Mouse (Mus musculus) midbrain, embryonic 10.5 days (tissue): ENCODE measurements at regions not wholly inside any gene's neighbourhood (a gene's known extent, or its start where the extent isn't known, plus 50 kb on each side); places are given as distances from the start of the nearest gene placed in this dataset.

ENCODE experiments used
- DNase-seq: peaks from one replicate; pipeline ENCODE4 v3.0.0-alpha.2; 2017; ENCODE audit warnings: low spot score
- H3K27ac ChIP-seq: fragments of 300-500 bp; sonication (generic); replicated peaks from 2 replicates; pipeline ENCODE4 v1.5.1; 2016; ENCODE audit warnings: mild to moderate bottlenecking
- H3K27me3 ChIP-seq: fragments of 300-500 bp; sonication (generic); 2 replicates; pipeline ENCODE4 v1.6.1; 2016; ENCODE audit warnings: low read depth, mild to moderate bottlenecking; ENCODE audit not compliant: poor library complexity, severe bottlenecking
- H3K36me3 ChIP-seq: fragments of 300-500 bp; sonication (generic); 2 replicates; pipeline ENCODE4 v1.6.1; 2016; ENCODE audit warnings: mild to moderate bottlenecking, moderate library complexity
- H3K4me1 ChIP-seq: fragments of 300-500 bp; sonication (generic); 2 replicates; pipeline ENCODE4 v1.6.1; 2016
- H3K4me3 ChIP-seq: fragments of 300-500 bp; sonication (generic); 2 replicates; pipeline ENCODE4 v1.5.1; 2016; ENCODE audit warnings: mild to moderate bottlenecking, moderate library complexity
- H3K9me3 ChIP-seq: fragments of 300-500 bp; sonication (generic); replicated peaks from 2 replicates; pipeline ENCODE4 v1.6.1; 2016; ENCODE audit warnings: mild to moderate bottlenecking
- WGBS: fragments of 180-500 bp; shearing (Covaris S2); methylation state at CpG from one replicate; pipeline ENCODE4 v1.1.7; 2016; 5-methylcytosine and 5-hydroxymethylcytosine counted together

DNA sequence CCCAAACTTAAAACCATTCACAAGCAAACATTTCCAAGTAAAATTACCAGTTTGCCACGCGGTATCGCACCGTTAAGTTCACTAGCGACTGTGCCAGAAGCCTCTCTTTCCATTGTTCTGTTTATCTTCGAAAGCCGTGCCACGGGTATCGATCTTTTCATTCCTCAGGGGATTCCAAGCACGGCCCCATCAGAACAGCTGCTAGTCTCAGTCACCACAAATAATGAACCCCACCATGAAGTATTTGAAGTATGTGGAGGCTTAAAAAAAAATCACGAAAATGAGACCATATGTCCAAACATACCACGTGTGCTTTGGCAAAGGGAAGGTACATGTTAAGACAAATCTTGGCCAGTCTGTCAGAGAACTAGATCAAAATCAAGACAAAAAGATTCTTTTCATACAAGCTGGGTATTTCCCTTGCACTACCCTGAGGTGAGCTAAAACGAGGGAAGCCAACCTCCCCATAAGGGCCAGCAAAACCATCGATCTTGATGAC is 213.3 kb downstream of the Npr3 start:
- 74% methylated on average over 14 of the region's 14 CpGs for WGBS

DNA sequence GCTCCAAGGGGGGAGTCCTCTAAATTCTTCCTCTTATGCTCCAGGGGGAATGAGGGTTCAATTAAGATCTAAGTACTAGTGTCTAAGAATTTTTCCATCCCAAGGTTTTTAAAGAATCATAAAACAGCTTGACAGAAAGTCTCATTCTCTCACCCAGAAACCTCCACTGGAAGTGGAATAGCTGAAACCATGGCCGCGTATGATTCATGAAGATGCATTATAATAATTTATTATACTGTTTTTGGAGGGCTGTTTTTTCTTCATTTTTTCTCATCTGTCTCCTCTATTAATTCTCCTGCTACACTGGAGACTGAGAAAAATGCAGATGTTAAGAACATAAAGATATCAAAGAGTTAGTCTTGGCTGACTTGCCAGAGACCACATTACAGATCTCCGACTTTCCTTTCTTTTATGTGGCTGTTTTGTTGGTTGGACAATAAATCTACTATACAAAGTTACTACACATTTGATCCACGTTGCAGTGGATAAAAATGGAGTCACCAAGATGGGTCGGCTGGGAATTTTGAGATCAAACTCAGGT is 242.2 kb downstream of the Npr3 start:
- 90% methylated on average over 5 of the region's 5 CpGs for WGBS
- Histone ChIP-seq H3K9me3 (no peaks in the 10 kb centered on the region), H3K36me3 (no peaks in the 10 kb centered on the region), H3K4me3 (no peak overlapping the region), H3K27ac (no peak overlapping the region), H3K27me3 (no peaks in the 10 kb centered on the region), H3K4me1 (no peaks in the 10 kb centered on the region)
- DNase-seq, result no peak

More for the DNA sequence above, 213.3 kb downstream of the Npr3 start:
- H3K4me1 ChIP-seq, result peaks cover 4% of the 10 kb centered on the region; the same call in 1 of the 2 replicates
- no peaks in the 10 kb centered on the region for H3K27me3 ChIP-seq
- H3K27ac ChIP-seq, result no peak overlapping the region
- no peaks in the 10 kb centered on the region for H3K9me3 ChIP-seq
- H3K36me3 ChIP-seq, result no peaks in the 10 kb centered on the region
- no peak overlapping the region for H3K4me3 ChIP-seq
- no peak for DNase-seq

DNA sequence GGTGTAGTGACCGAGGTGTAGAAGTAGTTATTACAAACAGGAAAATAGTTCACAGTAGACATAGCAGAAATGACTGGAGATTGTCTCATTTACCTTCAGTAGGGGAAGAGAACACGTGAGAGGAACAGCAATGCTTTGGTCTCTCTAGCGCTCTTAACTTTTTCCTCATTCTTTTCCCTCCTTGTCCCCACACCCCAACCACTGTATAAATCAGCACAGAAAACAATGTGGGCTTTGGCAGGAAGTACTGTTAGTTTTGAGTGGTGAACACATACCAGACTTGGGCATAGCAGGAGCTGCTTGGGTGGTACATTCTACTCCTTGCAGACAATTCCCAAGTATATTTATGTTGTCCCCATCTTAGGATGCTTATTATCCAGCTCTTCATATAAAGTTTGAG is 251.9 kb downstream of the Npr3 start:
- 95% methylated on average over 3 of the region's 3 CpGs for WGBS
- Histone ChIP-seq H3K4me3 (no peak overlapping the region), H3K36me3 (no peaks in the 10 kb centered on the region), H3K27ac (no peak overlapping the region), H3K4me1 (no peaks in the 10 kb centered on the region), H3K9me3 (no peaks in the 10 kb centered on the region), H3K27me3 (no peaks in the 10 kb centered on the region)
- DNase-seq, result no peak

DNA sequence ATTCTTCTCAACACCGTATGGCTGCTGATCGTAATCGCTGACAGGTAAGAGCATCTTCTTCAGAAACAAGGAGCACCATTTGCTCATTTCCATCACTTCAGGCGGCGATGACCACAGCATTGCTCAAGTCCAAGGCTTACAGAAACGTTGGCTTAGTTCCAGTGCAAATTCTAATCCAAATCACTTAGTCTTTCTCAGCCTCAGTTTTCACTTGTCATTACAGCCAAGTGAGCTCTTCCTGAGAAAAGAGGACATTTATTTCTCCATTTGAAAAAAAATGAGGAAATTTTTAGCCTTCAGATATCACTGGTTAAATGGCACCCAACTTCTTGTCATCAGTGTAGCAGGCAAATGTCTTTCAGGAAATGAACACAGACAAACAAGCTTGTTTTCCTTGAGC is 246.8 kb upstream of the Tars start:
- no peak for DNase-seq
- 94% methylated on average over 6 of the region's 6 CpGs for WGBS
- no peaks in the 10 kb centered on the region for H3K36me3 ChIP-seq
- no peak overlapping the region for H3K4me3 ChIP-seq
- H3K27me3 ChIP-seq, result no peaks in the 10 kb centered on the region
- H3K9me3 ChIP-seq, result no peaks in the 10 kb centered on the region
- no peak overlapping the region for H3K27ac ChIP-seq
- no peaks in the 10 kb centered on the region for H3K4me1 ChIP-seq

DNA sequence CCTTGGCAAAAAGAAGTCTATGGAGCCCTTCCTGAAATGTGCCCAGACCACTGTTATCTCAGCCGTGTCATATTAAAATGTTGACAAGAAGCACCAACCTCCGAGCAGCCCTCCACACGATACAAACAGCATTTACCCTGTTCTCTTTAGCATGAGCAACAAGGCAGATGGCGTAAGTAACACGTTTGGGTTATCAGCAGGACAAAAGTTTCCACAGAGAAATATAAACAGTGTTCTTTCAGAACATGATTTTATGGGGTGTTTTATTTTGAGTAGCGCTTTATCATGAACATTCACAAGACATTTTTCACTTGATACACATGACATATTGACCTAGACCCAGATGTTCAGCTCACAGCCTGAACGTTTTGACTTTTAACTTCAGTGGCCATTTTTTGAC is 245.3 kb upstream of the Tars start:
- no peak for DNase-seq
- Histone ChIP-seq H3K27ac (no peak overlapping the region), H3K27me3 (no peaks in the 10 kb centered on the region), H3K4me3 (no peak overlapping the region), H3K9me3 (no peaks in the 10 kb centered on the region), H3K36me3 (no peaks in the 10 kb centered on the region), H3K4me1 (no peaks in the 10 kb centered on the region)
- WGBS, result 87% methylated on average over 7 of the region's 7 CpGs

DNA sequence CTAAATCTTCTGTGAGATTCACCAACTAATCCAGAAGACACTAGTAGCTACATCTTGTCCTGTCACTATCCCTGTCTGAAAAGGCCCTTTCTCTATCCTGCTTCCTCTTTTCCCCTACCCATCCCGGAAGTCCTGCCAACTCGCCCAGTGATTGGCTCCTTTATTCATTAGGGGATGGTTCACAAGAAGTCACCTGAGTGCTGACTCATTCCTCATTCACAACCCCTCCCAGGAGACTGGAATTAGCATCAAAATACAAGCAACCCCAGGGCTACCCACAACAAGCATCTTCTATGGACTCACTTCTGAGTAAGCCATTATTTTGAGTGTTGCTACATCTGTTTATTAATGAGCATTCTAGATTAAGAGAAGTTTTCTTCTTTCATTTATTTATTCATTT is 231.2 kb upstream of the Tars start:
- Histone ChIP-seq H3K36me3 (no peaks in the 10 kb centered on the region), H3K27ac (no peak overlapping the region), H3K4me1 (no peaks in the 10 kb centered on the region), H3K27me3 (no peaks in the 10 kb centered on the region), H3K9me3 (no peaks in the 10 kb centered on the region), H3K4me3 (no peak overlapping the region)
- no peak for DNase-seq
- WGBS, result 77% methylated on average over 2 of the region's 2 CpGs

DNA sequence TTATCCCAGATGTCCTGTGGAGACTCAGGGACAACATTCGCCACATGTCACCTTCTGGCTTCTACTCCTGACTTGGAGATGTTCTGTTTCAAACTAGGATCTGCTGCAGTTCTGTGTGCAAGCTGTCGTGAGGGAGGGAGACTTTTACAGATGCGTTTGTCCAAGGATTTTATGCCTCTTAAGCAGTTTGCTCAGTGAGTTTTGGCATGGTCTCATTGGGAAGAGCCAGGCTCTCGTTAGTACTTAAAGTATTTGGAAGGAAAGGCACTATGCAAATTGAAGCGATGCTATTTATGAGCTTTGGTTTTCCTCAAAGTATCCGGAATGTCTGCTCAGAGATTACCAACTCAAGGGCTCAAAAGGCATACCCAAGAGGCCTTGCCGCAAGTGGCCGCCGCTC is 227.0 kb upstream of the Tars start:
- Histone ChIP-seq H3K27me3 (no peaks in the 10 kb centered on the region), H3K4me3 (no peak overlapping the region), H3K27ac (no peak overlapping the region), H3K4me1 (no peaks in the 10 kb centered on the region), H3K36me3 (no peaks in the 10 kb centered on the region), H3K9me3 (no peaks in the 10 kb centered on the region)
- WGBS, result 84% methylated on average over 9 of the region's 9 CpGs
- DNase-seq, result no peak

DNA sequence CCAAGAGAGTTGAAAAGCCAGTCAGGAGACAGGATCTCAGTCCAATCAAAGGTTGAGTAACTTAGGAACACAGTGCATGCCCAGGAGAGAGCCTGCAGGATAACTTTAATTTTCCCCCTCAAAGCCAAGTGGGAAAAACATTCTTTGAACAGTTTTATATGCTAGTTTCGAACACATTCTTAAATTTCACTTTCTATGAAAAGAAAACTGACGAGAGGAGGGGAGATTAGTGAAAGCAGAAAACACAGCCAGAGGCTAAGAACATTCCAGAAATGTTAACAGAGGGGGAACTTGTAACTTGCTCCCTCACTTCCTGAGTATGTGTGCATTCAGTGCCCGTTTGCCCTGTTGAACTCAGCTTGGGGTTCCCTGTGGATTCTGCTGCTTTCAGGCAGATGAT is 213.0 kb upstream of the Tars start:
- WGBS, result 76% methylated on average over 3 of the region's 3 CpGs

DNA sequence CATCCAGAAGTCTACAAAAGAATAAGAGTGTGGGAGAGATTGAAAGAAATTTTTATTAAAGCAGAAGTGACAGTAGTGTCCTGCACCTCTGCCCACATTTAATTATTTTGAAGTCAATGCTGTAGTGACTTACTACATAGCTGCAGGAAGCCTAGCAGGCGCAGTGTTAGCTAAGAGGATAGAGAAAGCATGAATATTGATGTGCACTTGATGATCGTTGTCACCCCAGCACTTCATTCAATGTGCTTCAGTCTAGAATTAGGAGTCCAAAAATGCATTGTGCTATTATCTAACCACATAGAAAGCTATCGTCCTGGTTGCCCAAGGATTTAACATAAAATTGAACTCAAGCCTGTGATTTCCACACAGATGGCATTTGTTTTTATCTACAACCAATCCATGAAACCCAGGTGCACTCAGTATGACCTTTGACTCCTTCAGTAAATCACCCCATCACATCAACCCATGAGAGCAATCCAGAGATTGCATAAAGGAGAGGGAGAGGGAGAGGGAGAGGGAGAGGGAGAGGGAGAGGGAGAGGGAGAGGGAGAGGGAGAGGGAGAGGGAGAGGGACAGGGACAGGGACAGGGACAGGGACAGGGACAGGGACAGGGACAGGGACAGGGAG is 210.7 kb upstream of the Tars start:
- no peak for DNase-seq

More for the DNA sequence above, 213.0 kb upstream of the Tars start:
- no peaks in the 10 kb centered on the region; the same call in 1 of the 2 replicates for H3K4me1 ChIP-seq
- H3K4me3 ChIP-seq, result no peak overlapping the region
- H3K27me3 ChIP-seq, result no peaks in the 10 kb centered on the region
- DNase-seq, result no peak
- H3K36me3 ChIP-seq, result no peaks in the 10 kb centered on the region
- H3K9me3 ChIP-seq, result no peaks in the 10 kb centered on the region
- H3K27ac ChIP-seq, result no peak overlapping the region

DNA sequence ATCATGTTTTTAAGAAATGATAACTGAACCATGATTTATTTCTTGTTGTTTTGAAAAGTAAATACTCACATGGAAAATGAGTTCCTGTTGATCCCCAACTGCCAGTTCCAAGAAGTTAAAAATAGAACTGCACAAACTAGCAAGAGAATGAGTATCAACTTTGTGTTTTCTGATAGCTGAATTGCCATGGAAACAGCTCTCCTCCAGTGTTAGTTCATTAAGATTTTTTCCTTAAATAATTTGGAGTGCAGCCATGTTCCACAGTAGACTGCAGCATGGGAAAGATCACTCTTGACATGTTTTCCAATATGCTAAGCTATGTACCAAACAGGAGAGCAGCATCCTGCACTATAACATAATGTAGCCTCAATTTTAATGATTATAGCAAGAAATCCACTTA is 208.0 kb upstream of the Tars start:
- Histone ChIP-seq H3K4me3 (no peak overlapping the region), H3K4me1 (no peaks in the 10 kb centered on the region; the same call in 1 of the 2 replicates), H3K36me3 (no peaks in the 10 kb centered on the region), H3K9me3 (no peaks in the 10 kb centered on the region), H3K27me3 (no peaks in the 10 kb centered on the region), H3K27ac (no peak overlapping the region)
- no peak for DNase-seq

More for the DNA sequence above, 210.7 kb upstream of the Tars start:
- Histone ChIP-seq H3K27me3 (no peaks in the 10 kb centered on the region), H3K9me3 (no peaks in the 10 kb centered on the region), H3K27ac (no peak overlapping the region), H3K36me3 (no peaks in the 10 kb centered on the region), H3K4me3 (no peak overlapping the region), H3K4me1 (no peaks in the 10 kb centered on the region; the same call in 1 of the 2 replicates)
- WGBS, result 70% methylated on average over 3 of the region's 3 CpGs

DNA sequence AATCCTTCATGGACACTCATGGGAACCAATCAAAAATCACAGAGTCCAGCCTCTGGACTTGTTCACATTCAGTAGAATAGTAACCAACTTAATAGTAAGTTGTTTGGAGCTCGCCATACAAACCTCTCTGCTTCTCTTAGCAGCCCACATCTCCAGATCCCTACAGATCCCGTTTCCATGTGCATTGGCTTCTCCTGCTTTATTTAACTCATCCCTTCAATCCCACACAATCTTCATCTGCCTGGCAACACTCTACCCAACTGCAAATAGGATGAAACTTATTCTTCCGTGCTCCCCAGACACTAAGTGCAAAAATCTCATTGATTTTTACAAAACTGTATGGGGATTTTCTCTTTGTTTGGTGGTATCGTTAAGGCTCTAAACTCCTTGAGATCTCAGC is 206.2 kb upstream of the Tars start:
- Histone ChIP-seq H3K4me3 (no peak overlapping the region), H3K9me3 (no peaks in the 10 kb centered on the region), H3K27ac (no peak overlapping the region), H3K27me3 (no peaks in the 10 kb centered on the region), H3K4me1 (no peaks in the 10 kb centered on the region; the same call in 1 of the 2 replicates), H3K36me3 (no peaks in the 10 kb centered on the region)
- WGBS, result 87% methylated on average over 4 of the region's 4 CpGs
- no peak for DNase-seq

DNA sequence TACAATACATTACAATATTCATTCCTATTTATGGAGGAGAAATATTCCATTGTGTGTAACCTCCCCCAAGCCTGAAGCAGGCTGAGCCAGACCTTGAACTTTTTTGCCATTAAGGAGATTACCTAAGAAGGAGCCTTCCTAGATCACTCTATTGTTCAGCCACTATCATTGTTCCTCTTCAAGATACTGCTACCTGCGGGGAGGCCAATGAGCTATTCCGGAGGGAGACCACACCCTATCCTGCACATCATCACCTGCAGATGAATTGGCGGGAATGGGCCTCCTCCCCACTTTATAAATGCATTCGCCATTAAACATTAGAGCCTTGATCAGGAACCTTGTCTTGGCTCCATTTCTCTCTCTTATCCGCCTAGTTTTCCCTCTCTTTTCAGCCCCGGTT is 197.6 kb upstream of the Tars start:
- Histone ChIP-seq H3K27ac (no peak overlapping the region), H3K36me3 (no peaks in the 10 kb centered on the region), H3K4me3 (no peak overlapping the region), H3K27me3 (no peaks in the 10 kb centered on the region), H3K9me3 (no peaks in the 10 kb centered on the region), H3K4me1 (no peaks in the 10 kb centered on the region)
- DNase-seq, result no peak
- 88% methylated on average over 6 of the region's 6 CpGs for WGBS

DNA sequence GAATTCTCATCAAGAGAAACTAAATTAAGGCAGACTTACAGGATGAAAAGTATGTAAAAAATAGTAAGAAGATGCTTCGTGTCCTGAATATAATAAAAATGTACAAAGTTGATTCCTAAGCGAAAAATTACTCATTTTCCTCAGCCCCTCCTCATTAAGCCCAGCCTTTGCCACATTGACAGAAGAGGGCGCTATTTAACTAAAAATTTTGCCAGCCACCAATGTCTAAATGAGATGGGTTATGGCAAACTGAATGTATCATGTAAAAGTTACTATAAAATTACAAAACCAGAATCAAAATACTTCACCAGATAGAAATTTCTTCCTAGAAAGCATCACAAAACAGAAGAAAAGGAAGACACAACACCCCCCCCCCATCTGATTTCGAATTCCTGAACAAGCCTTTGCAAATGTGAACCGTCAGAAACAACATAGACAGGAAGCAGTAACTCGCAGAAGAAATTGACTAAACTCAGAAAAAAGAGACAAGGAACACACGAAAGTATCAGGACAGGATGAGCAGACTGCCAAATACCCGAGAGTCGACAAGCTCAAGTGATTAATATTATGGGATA is 191.2 kb upstream of the Tars start:
- no peak overlapping the region for H3K27ac ChIP-seq
- H3K4me3 ChIP-seq, result no peak overlapping the region
- 53% methylated on average over 9 of the region's 9 CpGs for WGBS
- no peaks in the 10 kb centered on the region for H3K27me3 ChIP-seq
- no peaks in the 10 kb centered on the region for H3K4me1 ChIP-seq
- no peaks in the 10 kb centered on the region for H3K9me3 ChIP-seq
- H3K36me3 ChIP-seq, result no peaks in the 10 kb centered on the region
- DNase-seq, result no peak
